Mouse (Mus musculus) lung, adult 2 months (tissue): ENCODE measurements around the gene Fut7.

Experiments used
- CTCF ChIP-seq: fragments of 200-500 bp; IDR thresholded peaks from 2 replicates; pipeline ENCODE4 v1.5.1; 2011; ENCODE audit warnings: mild to moderate bottlenecking, low read length, control low read depth; ENCODE audit not compliant: insufficient read depth
- POLR2A ChIP-seq: fragments of 200-500 bp; IDR thresholded peaks from 2 replicates; pipeline ENCODE4 v1.6.1; 2011; ENCODE audit warnings: low read depth, mild to moderate bottlenecking, control low read depth, low read length, borderline replicate concordance; ENCODE audit errors: extremely low read depth

GRCm38 (mm10) chr2:25431308-25431855 is 8.3 kb downstream of the Fut7 start:
- TF ChIP-seq CTCF (no peak), POLR2A (no peak)
